Mouse (Mus musculus): ENCODE results near the gene Olfr1245.
"Not testable (repeated sequence)": the region's sequence is repeated elsewhere in the genome, so short reads cannot be mapped to it uniquely, and the experiment has no call there.

Gene Olfr1245

DNA sequence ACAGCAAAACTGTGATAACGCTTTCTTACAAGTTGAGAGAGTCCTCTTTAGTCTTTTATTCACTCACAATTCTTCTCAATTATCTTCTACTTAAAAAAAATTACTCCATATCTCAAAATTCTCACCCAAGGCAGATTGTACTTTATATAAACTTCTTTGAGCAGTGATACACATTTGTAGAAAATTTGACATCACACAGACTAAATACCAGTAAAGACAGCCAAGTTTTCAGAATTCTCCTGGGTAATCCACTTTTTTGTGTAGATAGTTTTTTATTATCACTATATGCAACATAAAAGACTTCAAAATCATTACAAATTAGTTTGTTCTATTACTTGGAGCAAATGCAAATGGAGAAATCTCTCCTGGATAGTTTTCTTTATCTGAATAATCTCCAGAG lies at the start of gene Olfr1245:
Gene Olfr1245 (minus strand): TSS at position 101 of the 400 bp plus-strand sequence.
- no peak for DNase-seq (ENCODE audit: low spot score in 2 of 2)

DNA sequence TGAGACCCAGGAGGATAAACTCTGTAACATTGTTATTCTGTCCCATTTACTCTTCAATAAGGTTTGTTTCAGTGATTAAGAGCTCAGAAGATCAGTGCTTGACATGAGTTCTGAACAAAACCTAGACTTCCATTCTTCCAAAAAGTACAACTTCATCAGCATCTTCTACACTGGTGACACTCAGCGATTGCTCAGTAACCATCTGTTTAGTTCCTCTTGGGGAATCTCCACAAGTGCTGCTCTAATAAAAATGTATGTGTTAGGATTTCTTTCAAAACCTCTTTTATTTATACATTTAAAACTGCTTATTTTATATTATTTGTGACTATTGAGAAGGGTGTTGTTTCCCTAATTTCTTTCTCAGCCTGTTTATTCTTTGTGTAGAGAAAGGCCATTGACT lies 39.9 kb upstream of the Olfr1245 start, which contains the start of gene Olfr1248:
Gene Olfr1248 (minus strand): TSS at position 101 of the 400 bp plus-strand sequence.
- not testable (repeated sequence) for DNase-seq (ENCODE audit: low spot score in 2 of 2)

DNA sequence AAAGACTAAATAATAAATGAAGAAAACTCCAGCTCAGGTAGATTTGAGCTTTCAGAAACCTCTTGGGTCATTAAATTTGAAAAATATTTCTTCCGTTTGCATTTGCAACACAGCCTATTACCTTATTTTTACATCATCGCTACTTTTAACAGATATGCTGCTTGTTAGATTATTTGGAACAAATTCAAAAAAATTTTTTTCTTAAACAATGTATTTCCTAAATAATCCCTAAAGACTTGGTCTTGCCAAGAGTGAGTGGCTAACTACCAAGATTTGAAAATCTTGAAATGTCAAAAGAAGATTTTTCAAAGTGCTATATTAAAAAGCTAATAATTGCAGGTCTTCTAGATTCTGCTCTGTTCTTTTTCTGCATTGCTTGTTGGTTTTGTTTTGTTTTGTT lies 35.8 kb upstream of the Olfr1245 start, which contains the start of gene Olfr1247:
Gene Olfr1247 (minus strand): TSS at position 101 of the 400 bp plus-strand sequence.
- no peak for DNase-seq (ENCODE audit: low spot score in 2 of 2)

DNA sequence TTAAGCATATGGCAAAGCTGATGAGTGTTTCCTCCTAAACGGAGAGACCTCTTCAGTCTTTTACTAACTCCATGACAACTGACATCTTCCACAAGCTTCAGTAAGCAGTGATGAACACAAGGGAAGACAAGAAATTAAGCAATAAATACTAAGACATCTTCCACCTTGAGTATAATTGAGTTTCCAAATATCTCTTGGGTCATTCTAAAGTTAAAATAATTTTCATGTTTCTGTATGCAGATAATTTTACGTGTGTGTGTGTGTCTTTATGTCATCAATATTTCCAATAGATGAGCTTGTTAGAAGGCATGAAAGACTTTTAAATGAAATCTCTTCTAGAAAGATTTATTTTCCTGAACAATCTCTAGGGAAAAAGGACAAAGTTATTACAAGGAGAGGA lies 14.8 kb upstream of the Olfr1245 start, which contains the start of gene Olfr1246:
Gene Olfr1246 (minus strand): TSS at position 101 of the 400 bp plus-strand sequence.
- DNase-seq (ENCODE audit: low spot score in 2 of 2): no peak

DNA sequence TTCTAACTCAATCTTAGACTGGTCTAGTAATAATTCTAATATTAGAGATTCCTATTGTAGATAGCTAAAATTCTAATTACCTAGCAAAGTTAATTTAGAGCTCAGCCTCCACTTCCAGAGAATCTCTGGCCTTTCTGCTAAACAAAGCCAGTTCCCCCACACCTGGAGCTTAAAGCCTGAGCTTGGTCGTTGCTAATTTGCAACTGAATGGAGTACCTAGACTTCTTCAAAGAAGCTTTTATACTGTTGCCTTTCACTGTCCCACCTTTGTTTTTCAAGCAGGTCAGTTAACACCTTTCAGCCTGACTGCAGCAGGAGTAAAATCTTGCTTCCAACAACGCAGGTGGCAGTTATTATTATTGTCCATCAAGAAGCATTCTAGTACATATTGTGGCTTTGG lies 15.5 kb downstream of the Olfr1245 start:
- not testable (repeated sequence) for DNase-seq (ENCODE audit: low spot score in 2 of 2)

DNA sequence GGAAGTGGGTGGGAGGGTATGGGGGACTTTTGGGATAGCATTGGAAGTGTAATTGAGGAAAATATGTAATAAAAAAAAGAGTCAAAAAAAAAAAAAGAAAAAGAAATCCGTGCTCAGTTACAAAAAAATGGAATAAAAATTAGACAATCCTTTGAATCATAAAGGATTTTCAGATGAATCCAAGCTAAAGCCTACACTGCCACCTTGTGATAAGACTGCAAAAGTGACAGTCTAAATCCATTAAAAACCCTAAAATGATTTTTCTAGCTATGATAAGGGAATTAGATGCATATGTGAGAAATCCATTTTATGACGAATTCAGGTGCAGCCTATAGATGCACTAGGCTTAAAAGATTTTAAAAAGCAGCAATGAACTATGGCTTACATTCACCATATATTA lies 33.7 kb downstream of the Olfr1245 start:
- DNase-seq (ENCODE audit: low spot score in 2 of 2): no peak

DNA sequence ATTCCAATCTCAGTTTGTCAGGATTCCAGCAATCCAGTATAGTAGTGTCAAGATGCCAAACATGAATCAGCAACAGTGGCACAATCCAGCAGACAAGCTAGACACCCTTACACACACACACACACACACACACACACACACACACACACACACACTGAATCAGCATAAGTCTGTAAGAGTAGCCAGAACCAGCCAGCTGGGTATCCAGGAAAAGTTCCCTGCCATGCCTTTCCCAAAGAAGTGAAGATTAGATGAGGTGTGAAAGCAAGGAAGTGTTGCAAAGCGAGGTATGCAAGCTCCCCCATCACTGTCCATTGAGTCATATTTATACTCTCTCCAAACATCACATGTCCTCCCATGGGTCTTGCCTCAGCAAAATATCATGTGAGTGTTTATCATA lies 38.3 kb downstream of the Olfr1245 start:
- DNase-seq (ENCODE audit: low spot score in 2 of 2): no peak

DNA sequence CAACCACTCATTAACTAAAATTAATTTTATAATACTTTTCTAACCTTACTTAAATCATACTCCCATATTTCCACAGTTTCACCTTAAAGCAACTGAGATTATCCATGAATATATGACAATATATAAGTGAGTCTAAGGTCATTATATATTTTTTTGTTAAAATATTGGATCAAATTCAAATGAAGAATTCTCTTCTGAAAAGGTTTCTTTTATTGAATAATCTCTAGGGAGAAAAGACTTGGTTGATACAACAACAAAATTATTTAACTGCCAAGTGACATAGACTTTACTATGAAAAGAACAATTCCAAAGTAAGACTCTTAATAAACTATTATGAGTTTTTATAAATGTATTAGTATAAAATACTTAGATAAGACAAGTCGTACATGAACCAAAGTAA lies 46.9 kb downstream of the Olfr1245 start, which contains the start of gene Olfr1243:
Gene Olfr1243 (minus strand): TSS at position 101 of the 400 bp plus-strand sequence.
- DNase-seq (ENCODE audit: low spot score in 2 of 2): no peak

All from frontal cortex, postnatal 25 days (tissue).